Mouse (Mus musculus) embryo, embryonic 10.5 days (tissue): ENCODE measurements around the gene Rbm42.

Experiments
- DNase-seq: peaks from one replicate; pipeline ENCODE4 v3.0.0-alpha.2; 2015; ENCODE audit warnings: low spot score

Gene Rbm42

DNA sequence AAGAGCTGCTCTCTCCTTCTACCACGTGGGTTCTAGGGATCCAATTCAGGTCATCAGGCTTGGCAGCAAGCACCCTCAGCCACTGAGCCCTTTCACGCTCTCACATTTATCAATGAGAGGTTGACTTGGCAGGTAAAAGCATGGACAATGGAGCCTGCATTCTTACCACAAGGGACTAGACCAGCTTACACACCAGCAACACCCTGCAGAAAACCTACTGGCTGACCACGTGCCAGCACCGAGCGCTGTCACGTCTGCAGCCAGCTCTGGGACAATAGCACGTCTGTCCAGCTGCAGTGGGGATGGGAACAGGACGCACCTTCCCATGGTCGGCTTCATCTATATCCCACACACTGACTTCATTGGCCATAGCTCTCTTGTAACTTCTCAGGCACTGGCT is 31.5 kb downstream of the Rbm42 start:
- no peak for DNase-seq

DNA sequence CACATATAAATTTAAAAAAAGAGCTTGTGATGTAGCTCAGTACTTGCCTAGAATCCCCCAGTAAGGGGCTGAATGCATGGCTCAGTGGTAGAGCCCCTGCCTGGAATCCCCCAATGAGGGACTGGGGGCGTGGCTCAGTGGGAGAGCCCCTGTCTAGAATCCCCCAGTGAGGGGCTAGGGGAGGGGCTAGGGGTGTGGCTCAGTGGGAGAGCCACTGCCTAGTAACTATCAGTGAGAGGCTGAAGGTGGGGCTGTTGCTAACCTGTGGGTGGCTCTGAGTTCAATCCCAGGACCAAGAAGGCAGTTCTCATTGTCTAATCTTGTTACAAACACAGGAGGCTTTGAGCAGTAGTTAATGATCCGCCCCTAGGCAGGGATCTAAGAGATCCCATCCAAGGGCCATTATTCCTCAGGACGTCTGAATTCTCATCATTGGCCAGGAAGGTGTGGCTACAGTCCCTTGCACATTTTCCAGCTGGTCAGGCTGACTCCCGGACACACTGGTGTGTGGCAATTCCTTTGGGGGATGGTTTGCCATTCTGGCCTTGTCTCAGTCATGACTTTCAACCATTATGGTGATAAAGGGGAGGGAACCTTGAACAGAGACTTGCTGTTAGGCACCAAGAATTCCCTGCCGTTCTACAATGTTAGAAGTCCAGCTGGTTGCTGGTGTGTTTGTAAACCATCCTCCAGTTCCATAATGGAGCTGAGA is 34.9 kb downstream of the Rbm42 start:
- no peak for DNase-seq

- no peak for DNase-seq
These were observed 35.7 kb downstream of the Rbm42 start for GRCm38 (mm10) chr7:30614454-30614853.

DNA sequence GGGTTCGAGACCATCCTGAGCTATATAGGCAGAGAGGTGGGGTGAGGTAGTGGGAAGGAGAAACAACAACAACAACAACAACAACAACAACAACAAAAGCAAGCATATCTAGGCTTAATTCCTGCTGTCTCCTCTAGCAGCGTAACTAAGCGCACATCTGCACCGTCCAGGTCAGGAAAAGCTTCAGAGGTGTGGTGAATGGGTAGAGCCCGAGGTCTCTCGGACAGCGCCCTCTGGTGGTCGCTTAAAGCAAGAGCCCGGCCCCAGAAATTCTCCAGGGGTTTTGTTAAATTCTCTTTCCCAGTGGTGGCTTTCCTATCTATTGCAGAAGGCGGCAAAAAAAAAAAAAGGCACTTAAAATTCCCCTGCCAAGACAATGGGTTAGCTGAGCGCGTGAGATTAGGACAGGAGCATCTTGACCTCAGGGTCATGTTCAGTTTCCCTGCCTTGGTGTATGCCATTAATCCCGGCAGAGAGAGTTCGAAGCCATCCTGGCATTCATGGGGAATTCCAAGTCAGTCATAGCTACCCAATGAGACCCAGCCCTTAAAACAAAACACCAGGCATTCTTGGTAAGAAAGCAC is 36.5 kb downstream of the Rbm42 start:
- DNase-seq: peak; percentile 79

DNA sequence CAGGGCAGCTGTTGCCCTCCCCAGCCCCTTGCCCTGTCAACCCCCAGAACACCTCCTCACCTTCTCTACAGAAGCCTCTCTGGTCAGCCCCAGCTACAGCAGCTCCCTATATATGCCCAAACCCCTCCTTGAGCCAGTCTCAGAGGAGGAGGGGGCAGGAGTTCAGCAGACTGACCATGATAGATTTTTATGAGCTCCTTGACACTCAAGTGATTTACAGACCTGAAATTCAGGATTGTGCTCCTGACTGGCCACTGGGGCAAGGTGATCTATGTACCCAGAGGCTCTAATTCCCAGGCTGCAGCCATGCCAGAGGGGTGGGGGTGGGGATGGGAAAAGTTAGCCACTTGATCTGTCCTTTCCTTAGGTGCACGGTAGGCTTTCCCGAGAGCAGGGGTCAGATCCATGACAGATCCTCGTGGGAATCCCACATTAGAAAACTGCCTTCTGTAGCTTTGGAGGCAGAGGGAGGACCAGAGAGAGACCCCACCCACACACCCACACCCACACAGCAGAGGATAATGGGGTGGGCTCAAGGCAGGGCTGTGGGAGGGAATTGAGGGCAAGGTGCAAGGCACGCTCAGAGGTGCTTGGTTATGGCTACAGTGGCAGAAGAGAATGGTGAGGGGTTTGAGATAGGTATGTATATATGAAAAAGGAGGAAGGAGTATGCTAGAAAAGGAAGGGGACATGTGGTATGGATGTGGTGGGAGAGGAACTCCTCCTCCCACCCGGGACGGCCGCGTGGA is 37.3 kb downstream of the Rbm42 start, which contains the start of gene Upk1a:
Upk1a (minus strand) TSS at position 194 of the 749 bp plus-strand sequence.
- DNase-seq: no peak

DNA sequence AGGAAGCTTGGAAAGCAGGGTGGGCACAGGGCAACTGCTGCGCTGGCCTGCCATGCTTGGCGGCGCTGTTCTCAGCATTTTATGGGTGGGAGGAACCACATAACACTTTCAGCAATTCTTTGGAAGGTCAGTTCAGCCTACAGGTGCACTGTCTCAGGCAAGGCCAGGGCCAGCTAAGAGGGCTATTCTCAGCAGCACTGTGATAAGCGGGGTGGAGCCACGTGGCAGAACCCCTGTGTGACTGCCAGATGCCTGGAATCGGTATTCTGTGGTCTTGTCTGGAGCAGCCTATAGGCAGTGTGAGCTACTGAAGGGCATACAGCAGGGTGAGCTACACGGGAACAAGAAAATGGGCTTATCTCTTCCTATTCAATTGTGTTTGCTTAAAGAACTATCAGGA is 40.1 kb downstream of the Rbm42 start:
- DNase-seq: no peak

- no peak for DNase-seq
These were observed 41.6 kb downstream of the Rbm42 start for GRCm38 (mm10) chr7:30608476-30608875.

- DNase-seq: peak; percentile 69
These were observed 42.3 kb downstream of the Rbm42 start for GRCm38 (mm10) chr7:30607706-30608309.

DNA sequence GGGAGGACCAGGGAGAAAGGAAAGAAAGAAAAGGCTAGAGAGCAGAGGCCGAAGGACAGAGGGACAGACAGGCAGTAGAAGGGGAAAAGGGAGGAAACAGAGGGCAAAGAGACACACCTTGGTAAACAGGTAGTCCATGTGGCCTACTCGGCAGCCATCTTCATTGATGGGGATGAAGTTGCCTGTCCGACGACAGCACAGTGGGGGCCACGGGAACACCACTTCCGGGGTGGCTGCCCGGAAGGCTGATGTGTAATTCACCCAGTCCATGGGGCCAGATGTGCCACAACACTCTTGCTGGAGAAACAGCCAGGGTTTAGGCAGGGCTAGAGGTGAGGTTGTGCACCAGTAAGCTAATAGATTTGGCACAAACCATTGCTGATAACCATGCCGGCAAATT is 45.2 kb downstream of the Rbm42 start:
- DNase-seq: no peak

GRCm38 (mm10) chr7:30604424-30604823 is 45.7 kb downstream of the Rbm42 start:
- no peak for DNase-seq

DNA sequence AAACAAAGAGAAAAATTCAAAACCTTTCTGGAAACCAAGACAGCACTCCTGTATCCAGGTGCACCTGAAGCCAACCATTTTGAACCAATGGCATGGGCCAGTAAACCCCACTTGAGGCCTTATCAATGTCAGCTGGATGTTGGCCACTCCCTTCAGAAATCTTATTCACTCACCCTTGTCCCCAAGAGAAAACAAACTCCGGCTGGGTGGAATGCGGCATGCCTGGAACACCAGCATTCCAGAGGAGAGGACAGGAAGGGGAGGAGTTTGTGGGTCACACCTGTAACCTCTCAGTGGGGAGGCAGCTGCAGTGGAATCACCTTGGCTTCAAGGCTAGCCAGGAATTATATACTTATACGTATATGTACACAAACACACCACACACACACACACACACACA is 47.5 kb downstream of the Rbm42 start:
- DNase-seq: peak; percentile 27

DNA sequence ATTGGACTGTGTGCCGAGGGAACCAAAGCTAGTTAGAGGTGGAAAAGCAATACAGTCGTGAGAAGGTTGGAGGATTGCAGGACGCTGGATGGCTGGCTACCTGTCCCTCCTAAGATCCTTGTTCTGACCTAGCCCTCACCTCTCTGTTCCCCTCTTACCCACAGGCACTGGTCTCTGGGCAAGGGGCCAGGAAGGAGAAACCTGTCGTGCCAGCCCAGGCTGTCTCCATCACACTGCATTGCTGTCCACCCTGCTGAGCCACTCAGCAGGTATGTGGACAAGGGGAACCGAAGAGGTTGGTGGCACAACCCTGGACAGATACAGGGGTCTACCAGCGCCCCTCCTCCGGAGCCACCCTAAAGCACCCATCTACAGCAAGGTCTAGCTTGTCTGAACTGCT is 49.5 kb downstream of the Rbm42 start:
- DNase-seq: no peak

DNA sequence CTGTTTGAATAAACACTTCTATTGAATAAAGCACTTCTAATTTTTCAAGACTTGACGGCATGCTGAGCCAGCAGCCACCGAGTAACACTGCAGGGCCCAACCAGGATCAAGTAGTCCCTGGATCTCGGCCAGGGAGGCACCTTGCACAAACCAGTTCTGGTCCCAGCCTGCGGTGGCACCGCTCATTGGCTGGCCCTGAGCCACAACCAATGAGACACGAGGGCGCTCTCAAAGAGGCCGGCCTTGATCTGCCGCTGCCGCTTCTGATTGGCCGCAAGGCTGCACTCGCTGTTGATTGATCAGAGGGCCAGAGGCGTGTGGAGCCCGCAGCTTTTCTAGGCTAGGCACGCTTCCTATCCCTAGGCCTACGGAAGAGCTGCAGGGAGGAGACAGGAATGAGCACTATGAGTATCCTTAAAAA is 50.2 kb downstream of the Rbm42 start:
- DNase-seq: peak; percentile 88

DNA sequence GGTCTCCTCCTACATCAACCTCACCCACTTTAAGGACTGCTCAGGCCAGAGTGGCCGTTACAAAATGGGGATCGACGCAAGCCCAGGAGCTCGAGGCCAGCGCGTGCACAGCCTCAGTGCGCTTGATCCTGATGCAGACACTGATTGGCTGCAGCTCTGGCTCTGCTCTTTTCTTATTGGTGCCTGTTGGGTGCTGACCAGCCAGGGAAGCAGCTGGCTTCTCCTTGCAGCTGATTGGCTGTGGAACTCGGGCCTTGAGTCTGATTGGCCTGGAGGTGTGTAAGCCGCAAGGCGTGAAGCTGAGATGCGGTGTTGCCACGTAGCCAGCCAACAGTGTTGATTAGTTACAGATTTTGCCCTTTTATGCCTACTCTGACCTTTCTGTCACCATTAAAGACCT is 51.3 kb downstream of the Rbm42 start, which contains the start of gene Zbtb32:
Zbtb32 (minus strand) TSS at position 124 of the 400 bp plus-strand sequence.
- no peak for DNase-seq

- no peak for DNase-seq
These were observed 53.3 kb downstream of the Rbm42 start for GRCm38 (mm10) chr7:30596811-30597210.

GRCm38 (mm10) chr7:30596093-30596492 is 54.0 kb downstream of the Rbm42 start:
- no peak for DNase-seq

DNA sequence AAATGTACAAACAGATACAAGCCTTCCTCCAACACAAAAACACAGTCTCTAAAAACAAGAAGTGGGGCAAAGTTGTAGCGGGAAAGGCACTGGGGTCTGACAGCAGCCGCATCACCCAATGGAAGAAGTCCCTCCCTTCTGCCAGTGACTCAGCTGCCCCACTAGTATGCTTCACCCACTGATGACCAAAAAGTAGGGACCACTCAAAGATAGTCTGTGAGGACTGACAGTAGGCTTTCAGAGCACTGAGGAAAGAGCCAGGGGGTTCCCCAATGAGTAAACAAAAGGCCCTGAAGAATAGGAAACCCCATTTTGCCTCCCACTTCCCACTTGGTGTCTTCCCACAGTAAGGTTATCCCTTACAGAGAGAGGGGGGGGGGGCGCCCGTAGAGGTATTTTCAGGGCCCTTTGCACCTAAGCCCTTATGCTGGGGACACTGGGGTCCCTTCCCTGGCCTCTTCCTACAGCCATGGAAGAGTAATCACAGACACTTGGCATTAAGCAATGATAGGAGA is 55.5 kb downstream of the Rbm42 start:
- DNase-seq: no peak

DNA sequence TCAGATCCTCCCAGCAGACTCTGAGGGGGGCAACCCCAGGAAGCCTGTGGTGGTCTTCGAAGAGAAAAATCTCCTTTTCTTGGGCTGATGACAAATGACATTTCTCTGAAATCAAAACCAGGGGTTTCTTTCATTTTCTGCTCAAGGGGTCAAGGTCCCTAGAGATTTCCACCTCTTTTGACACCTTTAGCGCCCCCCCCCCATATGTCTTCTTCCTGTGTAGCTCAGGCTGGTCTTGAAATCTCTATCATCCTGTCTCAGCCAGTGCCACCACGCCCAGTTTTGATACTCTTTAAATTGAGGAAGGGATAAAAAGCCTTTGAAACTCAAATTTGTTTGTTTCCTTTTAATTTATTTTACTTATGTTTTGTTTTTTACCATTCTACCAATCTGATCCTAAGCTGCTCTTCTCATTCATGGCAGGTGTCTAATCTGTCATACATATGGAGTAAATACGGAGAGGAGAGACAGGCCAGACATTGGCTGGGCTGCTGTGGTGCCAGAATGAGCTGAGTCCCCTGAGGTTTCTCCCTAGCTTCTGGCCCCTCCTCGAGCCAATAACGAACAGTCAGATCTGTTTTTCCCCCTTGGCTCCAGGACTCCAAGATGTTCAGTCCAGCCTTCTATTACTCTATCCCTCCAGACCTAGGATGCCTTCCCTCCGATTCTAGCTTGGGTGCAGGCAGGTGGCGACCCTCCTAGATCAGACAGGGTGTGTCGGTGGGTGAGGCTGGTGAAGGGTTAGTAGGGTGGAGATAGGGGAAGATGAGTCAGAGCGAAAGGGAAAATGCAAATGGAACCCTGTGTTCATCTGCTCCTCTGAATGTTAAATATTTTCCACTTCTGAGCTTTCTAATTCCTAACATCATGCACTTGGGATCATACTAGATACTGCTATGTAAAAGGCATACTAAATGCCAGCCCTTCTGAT is 56.3 kb downstream of the Rbm42 start:
- no peak for DNase-seq

- no peak for DNase-seq
These were observed 57.2 kb downstream of the Rbm42 start for GRCm38 (mm10) chr7:30592772-30593423.

DNA sequence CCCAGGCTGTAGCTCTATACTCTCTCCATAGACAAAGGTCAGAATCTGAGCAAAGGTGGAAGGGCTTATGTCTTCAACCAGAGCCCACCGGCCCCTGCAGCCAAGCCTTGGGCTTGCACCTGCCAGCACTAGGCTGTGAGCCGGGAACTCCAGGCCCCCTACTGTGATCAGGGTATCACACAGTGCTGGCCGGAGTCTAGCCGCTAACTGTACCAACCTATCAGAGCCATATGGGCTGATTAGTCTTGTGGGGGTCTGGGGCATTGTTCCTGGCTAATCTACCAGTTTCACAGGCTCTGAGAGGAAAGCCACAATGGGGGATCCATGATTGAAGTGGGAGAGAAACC is 58.5 kb downstream of the Rbm42 start:
- DNase-seq: no peak
